Mouse (Mus musculus) gastrocnemius, adult 18-20 months (tissue): ENCODE measurements around the gene Arl14. TPM values are rescaled to one million over a fixed set of nuclear protein-coding genes. Genes with fewer than 3 reads are reported as not detected.
"Not testable (repeated sequence)": the region's sequence is repeated elsewhere in the genome, so short reads cannot be mapped to it uniquely, and the experiment has no call there.

ENCODE experiments used
- DNase-seq: peaks from one replicate; pipeline ENCODE4 v3.0.0; 2021; ENCODE audit warnings: low spot score
- total RNA-seq, 2 experiments: library from RNA; stranded (reverse); gene quantifications; 2 replicates each; pipeline ENCODE4 v1.2.3; 2021

Arl14 gene
- total RNA-seq, 2 experiments from 2014 or later: not detected

DNA sequence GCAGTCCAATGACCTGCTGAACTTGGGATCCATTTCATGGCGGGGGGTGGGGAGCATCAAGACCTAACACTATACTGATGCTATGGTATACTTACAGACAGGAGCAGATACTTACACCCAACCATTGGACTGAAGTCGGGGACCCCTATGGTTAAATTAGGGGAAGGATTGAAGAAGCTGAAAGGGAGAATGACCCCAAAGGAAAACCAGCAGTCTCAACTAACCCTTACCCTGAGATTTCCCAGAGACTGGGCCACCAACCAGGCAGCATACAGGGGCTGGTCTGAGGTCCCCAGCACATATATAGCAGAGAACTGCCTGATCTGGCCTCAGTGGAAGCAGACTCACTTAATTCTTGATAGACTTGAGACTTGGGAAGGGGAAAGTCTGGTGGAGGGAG, 10.0 kb upstream of the Arl14 start:
- no peak for DNase-seq

DNA sequence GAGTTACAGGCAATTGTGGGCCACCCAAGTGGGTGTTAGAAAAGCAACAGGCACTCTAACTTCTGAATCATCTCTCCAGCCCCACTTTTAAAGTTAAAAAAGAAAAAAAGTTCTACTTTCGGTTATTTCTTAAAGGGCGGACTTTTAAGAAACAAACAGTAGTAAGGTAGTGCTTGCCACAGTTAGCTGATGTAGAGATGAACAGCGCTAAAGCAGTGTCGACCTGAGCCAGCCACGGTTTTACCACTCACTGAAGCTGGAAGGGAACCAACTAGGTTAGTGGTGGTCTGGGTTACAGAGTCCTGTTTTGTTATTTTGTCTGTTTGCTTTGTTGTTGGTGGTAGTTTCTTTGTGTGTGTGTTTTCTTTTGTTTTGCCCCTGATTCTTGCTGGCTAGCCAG, 8.8 kb upstream of the Arl14 start:
- DNase-seq: no peak

DNA sequence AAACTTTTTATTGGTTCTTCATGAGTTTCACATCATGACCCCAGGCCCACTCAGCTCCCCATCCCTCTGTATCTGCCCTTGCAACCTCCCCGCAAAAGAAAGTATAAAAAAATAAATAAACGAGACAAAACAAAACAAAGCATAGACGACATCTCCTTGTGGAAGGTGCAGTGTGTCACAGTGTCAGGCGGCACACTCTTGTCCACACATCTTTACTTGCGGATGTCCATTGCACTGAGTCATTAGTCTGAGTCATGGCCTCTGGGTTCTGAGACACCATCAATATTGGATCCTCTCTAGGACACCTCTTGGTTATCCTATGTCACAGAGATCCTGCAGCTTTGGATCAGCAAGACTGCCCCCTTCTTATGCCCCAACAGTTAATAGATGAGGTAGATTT, 7.7 kb upstream of the Arl14 start:
- no peak for DNase-seq

DNA sequence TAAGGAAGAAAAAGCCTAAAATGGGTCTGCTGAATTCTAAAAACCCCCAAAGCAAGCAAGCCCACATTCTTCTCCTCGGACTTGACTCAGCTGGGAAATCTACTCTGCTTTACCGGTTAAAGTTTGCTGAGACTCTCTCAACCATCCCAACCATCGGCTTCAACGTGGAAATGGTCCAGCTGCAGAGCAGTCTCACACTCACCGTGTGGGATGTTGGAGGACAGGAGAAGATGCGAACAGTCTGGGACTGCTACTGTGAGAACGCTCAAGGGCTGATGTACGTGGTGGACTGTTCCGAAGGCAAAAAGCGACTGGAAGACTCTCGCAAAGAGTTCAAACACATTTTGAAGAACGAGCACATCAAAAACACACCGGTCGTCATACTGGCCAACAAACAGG, 282 bp downstream of the Arl14 start:
- DNase-seq: no peak

DNA sequence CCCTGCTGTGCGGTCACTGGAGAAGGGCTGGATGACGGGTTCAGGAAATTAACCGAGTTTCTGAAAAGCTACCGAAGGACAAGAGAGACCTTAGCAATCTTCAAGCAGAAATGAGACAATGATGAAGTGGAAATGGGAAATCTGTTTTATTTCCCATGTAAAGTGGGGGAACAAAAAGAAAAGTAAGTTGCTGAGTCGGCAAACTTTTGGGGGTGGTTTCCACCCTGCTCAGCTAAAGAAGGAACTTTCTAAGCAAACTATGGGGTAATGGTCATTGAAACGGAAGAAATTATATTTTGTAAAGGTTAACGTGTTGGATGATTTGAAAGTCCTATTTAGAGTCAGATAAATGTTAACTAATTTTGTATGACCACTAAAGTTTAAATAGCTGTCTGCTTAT, 768 bp downstream of the Arl14 start:
- DNase-seq: no peak

DNA sequence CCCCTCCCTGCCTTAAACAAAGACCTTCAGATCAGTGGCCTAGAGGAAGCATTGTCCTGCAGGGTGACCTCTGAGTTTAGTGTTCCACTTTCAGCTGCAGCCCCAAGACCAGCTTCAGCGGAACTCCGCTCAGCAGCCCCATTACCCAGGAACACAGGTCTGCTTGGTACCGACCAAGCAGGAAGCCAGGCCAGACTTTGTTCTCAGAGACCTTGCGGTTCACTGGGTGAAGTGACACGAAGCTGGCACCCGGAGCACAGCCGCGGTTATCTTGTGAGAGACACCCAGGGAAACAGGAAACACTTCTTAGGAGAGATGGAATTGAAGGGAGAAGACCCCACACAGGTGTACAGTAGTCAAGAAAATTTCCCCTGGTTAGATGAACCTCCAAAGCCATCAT, 1.4 kb downstream of the Arl14 start:
- no peak for DNase-seq

GRCm38 (mm10) chr3:69225019-69225418, 2.8 kb downstream of the Arl14 start:
- no peak for DNase-seq

- no peak for DNase-seq
These were observed 4.3 kb downstream of the Arl14 start for GRCm38 (mm10) chr3:69226496-69226895.

GRCm38 (mm10) chr3:69228002-69228401, 5.8 kb downstream of the Arl14 start:
- DNase-seq: no peak

- DNase-seq: no peak
These were observed 9.4 kb downstream of the Arl14 start for GRCm38 (mm10) chr3:69231522-69232138.

- DNase-seq: not testable (repeated sequence)
These were observed 11.5 kb downstream of the Arl14 start for GRCm38 (mm10) chr3:69233552-69234189.

GRCm38 (mm10) chr3:69234525-69234924, 12.3 kb downstream of the Arl14 start:
- no peak for DNase-seq

DNA sequence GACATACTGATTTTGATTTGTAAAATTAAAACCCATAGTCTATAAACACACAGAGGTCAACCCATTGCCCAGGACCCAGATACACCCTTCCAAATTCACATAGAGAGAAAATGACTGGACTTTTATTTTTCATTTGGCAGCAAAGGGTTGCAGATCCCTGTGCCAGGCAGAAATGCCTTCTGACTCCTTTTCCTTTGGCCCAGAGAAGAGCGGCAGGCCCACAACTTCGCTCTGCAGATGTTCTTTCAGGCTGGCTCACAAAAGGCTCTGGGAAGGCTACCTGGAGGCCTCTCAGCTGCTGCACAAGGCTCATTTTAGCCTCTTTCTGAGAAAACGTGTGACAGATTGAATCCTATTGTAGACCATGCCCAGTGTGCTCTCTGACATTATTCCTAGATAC, 13.6 kb downstream of the Arl14 start:
- no peak for DNase-seq

DNA sequence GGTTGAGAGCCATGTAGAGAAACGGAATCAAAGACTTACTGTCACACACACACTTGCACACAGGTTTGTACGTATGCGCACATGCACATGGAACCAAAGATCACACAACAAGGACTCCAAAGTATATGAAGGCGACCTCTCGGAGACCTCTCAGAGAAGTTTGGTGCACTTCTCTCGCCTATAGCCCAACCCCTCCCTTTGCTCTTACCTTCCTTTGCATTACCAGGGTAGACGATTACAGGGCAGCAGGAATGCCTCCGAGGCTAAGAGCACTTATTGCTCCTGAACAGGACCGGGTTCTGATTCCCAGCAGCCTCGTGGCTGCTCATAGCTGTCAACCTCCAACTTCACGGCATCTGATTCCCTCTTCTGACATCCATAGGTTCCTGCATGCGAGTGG, 14.3 kb downstream of the Arl14 start:
- DNase-seq: no peak

- DNase-seq: peak; percentile 53
These were observed 16.1 kb downstream of the Arl14 start for GRCm38 (mm10) chr3:69238141-69238851.

- no peak for DNase-seq
These were observed 17.0 kb downstream of the Arl14 start for GRCm38 (mm10) chr3:69239246-69239645.

GRCm38 (mm10) chr3:69241020-69241419, 18.8 kb downstream of the Arl14 start:
- DNase-seq: no peak

DNA sequence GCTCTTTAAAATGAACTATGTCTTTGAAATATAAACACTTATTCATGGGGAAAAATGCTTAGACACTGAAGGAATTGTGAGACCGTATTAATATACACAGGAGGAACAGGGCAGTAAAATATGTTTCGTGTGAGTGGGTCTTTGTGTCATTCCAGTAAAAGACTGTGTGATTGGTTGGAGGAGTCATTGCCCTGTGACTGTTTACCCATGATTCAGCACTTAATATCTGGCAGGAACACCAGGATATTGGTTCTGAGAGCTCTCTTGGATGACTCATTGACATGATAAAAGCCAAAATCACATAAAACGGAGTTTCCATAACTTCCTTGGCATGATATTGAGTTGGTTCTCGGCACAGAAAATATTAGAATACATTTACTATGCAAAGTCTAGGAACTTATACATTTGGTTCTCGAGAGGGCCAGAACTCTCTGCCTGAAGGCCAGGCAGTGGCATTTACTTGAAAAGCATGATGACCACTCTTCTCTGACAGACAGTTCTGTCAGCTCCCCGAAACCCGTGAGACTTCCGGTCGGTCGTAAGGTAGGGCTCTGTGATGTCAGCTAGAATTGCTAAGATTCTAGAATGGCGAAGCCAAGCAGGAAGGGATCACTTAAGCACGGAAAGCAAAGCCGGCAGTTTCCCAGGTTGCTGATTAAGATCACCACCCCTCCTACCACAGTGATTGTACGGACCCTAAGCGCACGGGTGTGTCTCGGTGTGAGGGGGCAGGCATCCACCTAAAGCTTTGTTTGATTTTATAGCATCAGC, 31.1 kb downstream of the Arl14 start:
- no peak for DNase-seq

DNA sequence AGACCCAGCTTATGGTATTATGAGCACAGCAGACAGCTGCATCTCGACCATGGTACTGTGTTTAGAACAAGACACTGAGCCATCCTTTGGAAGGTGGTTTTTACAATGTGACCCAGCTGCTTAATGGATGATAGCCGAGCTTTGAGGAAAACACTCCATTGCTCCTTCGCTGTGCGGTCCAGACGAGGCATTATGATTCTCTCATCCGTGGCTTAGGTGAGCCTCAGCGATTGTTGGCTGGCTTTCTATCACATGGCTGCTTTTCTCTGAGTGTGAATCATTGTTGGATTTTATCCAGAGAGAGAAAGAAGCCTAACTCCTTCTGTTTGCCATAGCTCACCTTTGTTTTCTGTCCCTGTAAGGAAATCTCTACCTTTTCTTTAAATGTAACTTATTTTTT, 32.5 kb downstream of the Arl14 start:
- no peak for DNase-seq

- DNase-seq: peak; percentile 65
These were observed 35.0 kb downstream of the Arl14 start for GRCm38 (mm10) chr3:69257049-69257699.

- no peak for DNase-seq
These were observed 40.9 kb downstream of the Arl14 start for GRCm38 (mm10) chr3:69263010-69263643.
